Mouse (Mus musculus) midbrain, postnatal 0 days (tissue): ENCODE measurements at regions not wholly inside any gene's neighbourhood (a gene's known extent, or its start where the extent isn't known, plus 50 kb on each side); places are given as distances from the start of the nearest gene placed in this dataset.

ENCODE experiments used
- ATAC-seq: fragments of 200-750 bp; cut with Nextera tagmentation; 2 replicates; pipeline ENCODE4 v1.8.0; 2017; ENCODE audit warnings: moderate number of reproducible peaks, mild to moderate bottlenecking, moderate TSS enrichment, moderate library complexity; ENCODE audit not compliant: low FRiP score
- DNase-seq: peaks from one replicate; pipeline ENCODE4 v3.0.0-alpha.2; 2015; ENCODE audit warnings: low spot score
- H3K27ac ChIP-seq: fragments of 300-500 bp; sonication (generic); 2 replicates; pipeline ENCODE4 v1.5.1; 2014; ENCODE audit warnings: low read depth, mild to moderate bottlenecking, low read length, mixed read lengths
- H3K27me3 ChIP-seq: fragments of 300-500 bp; sonication (generic); 2 replicates; pipeline ENCODE4 v1.6.1; 2014; ENCODE audit warnings: low read length, control low read depth, mixed read lengths; ENCODE audit not compliant: insufficient read depth
- H3K36me3 ChIP-seq: fragments of 300-500 bp; sonication (generic); 2 replicates; pipeline ENCODE4 v1.6.1; 2014; ENCODE audit warnings: low read length, control low read depth, mixed read lengths; ENCODE audit not compliant: insufficient read depth
- H3K4me1 ChIP-seq: fragments of 300-500 bp; sonication (generic); 2 replicates; pipeline ENCODE4 v1.6.1; 2014; ENCODE audit warnings: mild to moderate bottlenecking, control low read depth, antibody characterized with exemption, low read length, mixed read lengths; ENCODE audit not compliant: insufficient read depth
- H3K4me2 ChIP-seq: fragments of 300-500 bp; sonication (generic); 2 replicates; pipeline ENCODE4 v1.6.1; 2014; ENCODE audit warnings: low read depth, mild to moderate bottlenecking, low read length, mixed read lengths; ENCODE audit not compliant: poor library complexity, severe bottlenecking
- H3K4me3 ChIP-seq: fragments of 300-500 bp; sonication (generic); 2 replicates; pipeline ENCODE4 v1.5.1; 2014; ENCODE audit warnings: low read depth, mild to moderate bottlenecking, low read length, moderate library complexity
- H3K9ac ChIP-seq: fragments of 300-500 bp; sonication (generic); replicated peaks from 2 replicates; pipeline ENCODE4 v1.6.1; 2014; ENCODE audit warnings: mild to moderate bottlenecking, low read length, moderate library complexity, mixed read lengths; ENCODE audit not compliant: poor library complexity, severe bottlenecking
- H3K9me3 ChIP-seq: fragments of 300-500 bp; sonication (generic); 2 replicates; pipeline ENCODE4 v1.6.1; 2016; ENCODE audit warnings: low read length, control low read depth
- CTCF ChIP-seq: IDR thresholded peaks from 2 replicates; pipeline ENCODE4 v1.5.1; 2016; ENCODE audit warnings: antibody characterized with exemption, mild to moderate bottlenecking
- WGBS: fragments of 180-500 bp; shearing (Covaris S2); extraction: QIAGEN DNeasy Blood & Tissue Kit; methylation state at CpG from one replicate; pipeline ENCODE4 v1.1.7; 2014; 5-methylcytosine and 5-hydroxymethylcytosine counted together

- no peak for TF ChIP-seq CTCF
- no peak overlapping the region for H3K9ac ChIP-seq
- WGBS = 52% methylated on average over 1 of the region's 1 CpGs
- ATAC-seq (no peak), DNase-seq (no peak)
- no peak overlapping the region for H3K4me3 ChIP-seq
- no peaks in the 10 kb centered on the region for H3K36me3 ChIP-seq
- H3K27me3 ChIP-seq = no peaks in the 10 kb centered on the region
- H3K9me3 ChIP-seq = no peaks in the 10 kb centered on the region
- no peaks in the 10 kb centered on the region for H3K4me1 ChIP-seq
- H3K27ac ChIP-seq = no peak overlapping the region
- no peak overlapping the region for H3K4me2 ChIP-seq
Measured at GRCm38 (mm10) chr14:86254196-86254595, 886.8 kb downstream of the Diaph3 start.

GRCm38 (mm10) chr14:86251617-86252016 lies 889.4 kb downstream of the Diaph3 start:
- Histone ChIP-seq H3K9ac (no peak overlapping the region), H3K4me2 (no peak overlapping the region), H3K4me1 (no peaks in the 10 kb centered on the region), H3K27me3 (no peaks in the 10 kb centered on the region), H3K36me3 (no peaks in the 10 kb centered on the region), H3K9me3 (no peaks in the 10 kb centered on the region), H3K4me3 (no peak overlapping the region), H3K27ac (no peak overlapping the region)
- no peak for ATAC-seq
- TF ChIP-seq CTCF = no peak
- DNase-seq = no peak

DNA sequence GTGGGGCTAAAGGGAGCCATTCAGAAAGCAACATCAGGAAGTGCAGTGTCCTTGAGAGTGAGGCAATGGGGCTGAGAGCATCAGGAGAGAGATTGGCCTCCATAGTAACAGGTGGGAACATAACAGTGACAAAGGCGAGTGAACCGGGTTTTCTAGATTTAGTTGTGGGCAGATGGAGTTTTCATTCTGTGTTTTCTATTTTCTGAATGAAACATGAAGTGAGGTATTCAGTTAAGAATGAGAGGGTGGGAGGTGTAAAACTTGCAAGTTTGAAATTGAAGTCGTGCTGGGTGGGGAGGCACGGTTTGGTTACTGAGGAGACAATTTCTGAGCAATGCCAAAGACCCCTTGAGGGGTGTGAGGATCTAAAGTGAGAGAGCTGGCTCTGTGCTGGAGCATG lies 893.3 kb downstream of the Diaph3 start:
- no peak overlapping the region for H3K4me3 ChIP-seq
- DNase-seq = no peak
- TF ChIP-seq CTCF = no peak
- no peak for ATAC-seq
- 90% methylated on average over 4 of the region's 4 CpGs for WGBS
- no peaks in the 10 kb centered on the region for H3K36me3 ChIP-seq
- no peaks in the 10 kb centered on the region for H3K4me1 ChIP-seq
- H3K9me3 ChIP-seq = no peaks in the 10 kb centered on the region
- no peak overlapping the region for H3K4me2 ChIP-seq
- H3K9ac ChIP-seq = no peak overlapping the region
- no peak overlapping the region for H3K27ac ChIP-seq
- H3K27me3 ChIP-seq = no peaks in the 10 kb centered on the region

DNA sequence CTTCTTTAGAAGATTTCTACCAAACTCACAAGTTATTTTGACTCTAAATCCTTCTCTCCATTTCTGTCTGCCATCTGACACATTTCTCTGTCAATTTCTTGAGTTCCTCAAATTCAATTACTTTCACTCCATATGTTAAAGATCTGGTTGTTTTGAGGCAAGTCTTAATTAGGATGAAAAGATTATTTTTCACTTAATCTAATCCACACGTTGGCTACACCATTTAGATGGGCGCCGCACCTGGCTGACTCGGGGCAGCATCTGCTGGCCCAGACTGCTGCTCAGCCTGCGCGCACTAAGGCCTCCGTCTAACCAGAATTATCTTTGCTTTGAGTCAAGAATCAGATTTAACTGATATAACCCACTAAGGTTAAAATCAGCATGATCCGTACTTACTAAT lies 894.3 kb downstream of the Diaph3 start:
- TF ChIP-seq CTCF = no peak
- Histone ChIP-seq H3K9ac (no peak overlapping the region), H3K36me3 (no peaks in the 10 kb centered on the region), H3K27ac (no peak overlapping the region), H3K27me3 (no peaks in the 10 kb centered on the region), H3K4me2 (no peak overlapping the region), H3K4me3 (no peak overlapping the region), H3K9me3 (no peaks in the 10 kb centered on the region), H3K4me1 (no peaks in the 10 kb centered on the region)
- DNase-seq (no peak), ATAC-seq (no peak)
- WGBS = 91% methylated on average over 8 of the region's 8 CpGs

- H3K36me3 ChIP-seq = no peaks in the 10 kb centered on the region
- H3K4me2 ChIP-seq = no peak overlapping the region
- ATAC-seq (no peak), DNase-seq (no peak)
- H3K27me3 ChIP-seq = no peaks in the 10 kb centered on the region
- TF ChIP-seq CTCF = no peak
- no peak overlapping the region for H3K4me3 ChIP-seq
- no peaks in the 10 kb centered on the region for H3K4me1 ChIP-seq
- H3K9me3 ChIP-seq = no peaks in the 10 kb centered on the region
- H3K27ac ChIP-seq = no peak overlapping the region
- 81% methylated on average over 1 of the region's 1 CpGs for WGBS
- H3K9ac ChIP-seq = no peak overlapping the region
Measured at GRCm38 (mm10) chr14:86243662-86244061, 897.4 kb downstream of the Diaph3 start.

DNA sequence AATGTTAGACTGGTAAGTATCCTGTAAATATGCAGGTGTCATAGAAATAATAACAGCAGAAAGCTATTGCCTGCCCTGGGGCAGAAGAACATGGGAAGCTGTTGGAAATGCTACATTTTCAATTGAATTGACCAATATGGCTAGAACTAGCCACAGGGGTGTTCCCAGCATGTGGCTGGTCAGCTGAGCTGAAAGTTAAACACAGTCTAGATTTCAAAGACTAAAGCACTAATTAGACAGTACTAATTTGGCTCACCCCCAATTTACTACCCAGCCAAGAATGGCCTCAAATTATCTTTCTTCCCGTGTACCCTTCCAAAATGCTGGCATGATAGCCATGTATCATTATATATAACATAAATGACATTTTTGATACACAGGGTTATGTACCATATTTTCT lies 898.2 kb downstream of the Diaph3 start:
- DNase-seq (peak; percentile 24), ATAC-seq (no peak)
- WGBS = 77% methylated on average over 1 of the region's 1 CpGs
- no peaks in the 10 kb centered on the region for H3K9me3 ChIP-seq
- no peak overlapping the region for H3K9ac ChIP-seq
- no peak overlapping the region for H3K4me2 ChIP-seq
- H3K27me3 ChIP-seq = no peaks in the 10 kb centered on the region
- no peaks in the 10 kb centered on the region for H3K4me1 ChIP-seq
- no peak for TF ChIP-seq CTCF
- H3K4me3 ChIP-seq = no peak overlapping the region
- H3K27ac ChIP-seq = no peak overlapping the region
- no peaks in the 10 kb centered on the region for H3K36me3 ChIP-seq

DNA sequence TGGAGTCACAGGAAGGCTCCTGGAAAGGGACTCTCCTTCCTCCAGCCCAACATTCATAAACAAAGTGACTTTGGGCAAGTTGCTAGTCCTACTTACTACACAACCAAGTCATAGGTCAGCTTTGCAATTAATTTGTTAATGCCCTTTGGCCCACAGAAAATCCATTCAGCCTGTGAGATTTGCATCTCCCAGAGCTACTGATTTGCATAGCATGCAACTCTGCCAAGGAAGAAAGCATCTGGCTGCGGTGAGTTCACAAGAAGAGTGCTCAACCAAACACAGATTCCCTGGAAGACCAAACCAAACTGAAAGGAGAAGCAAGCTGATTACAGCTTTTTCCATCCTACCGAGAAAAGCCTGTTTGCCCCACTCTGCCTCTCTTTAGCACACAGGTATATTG lies 901.9 kb downstream of the Diaph3 start:
- Histone ChIP-seq H3K9me3 (no peaks in the 10 kb centered on the region), H3K36me3 (no peaks in the 10 kb centered on the region), H3K27me3 (no peaks in the 10 kb centered on the region), H3K4me1 (no peaks in the 10 kb centered on the region), H3K4me3 (no peak overlapping the region), H3K9ac (no peak overlapping the region), H3K27ac (no peak overlapping the region), H3K4me2 (no peak overlapping the region)
- WGBS = 19% methylated on average over 2 of the region's 2 CpGs
- no peak for ATAC-seq
- no peak for TF ChIP-seq CTCF
- peak; percentile 40 for DNase-seq
